Mouse (Mus musculus) adrenal gland, postnatal 25 days (tissue): Measurements from ENCODE around the gene 4930438A08Rik. TPM values are rescaled to one million over a fixed set of nuclear protein-coding genes. Genes with fewer than 3 reads are reported as not detected.
A peak's percentile ranks its signal among the peaks of the same experiment; 100 is the strongest.
"Not testable (repeated sequence)": the region's sequence is repeated elsewhere in the genome, so short reads cannot be mapped to it uniquely, and the experiment has no call there.

Source experiments
- DNase-seq: peaks from one replicate; pipeline ENCODE4 v3.0.0; 2021; ENCODE audit warnings: mixed read lengths
- total RNA-seq: library from RNA; stranded (reverse); gene quantifications from 2 replicates; pipeline ENCODE4 v1.2.3, GENCODE M21; 2021

The 4930438A08Rik gene
- total RNA-seq, 1 experiment from 2014 or later, result not detected

DNA sequence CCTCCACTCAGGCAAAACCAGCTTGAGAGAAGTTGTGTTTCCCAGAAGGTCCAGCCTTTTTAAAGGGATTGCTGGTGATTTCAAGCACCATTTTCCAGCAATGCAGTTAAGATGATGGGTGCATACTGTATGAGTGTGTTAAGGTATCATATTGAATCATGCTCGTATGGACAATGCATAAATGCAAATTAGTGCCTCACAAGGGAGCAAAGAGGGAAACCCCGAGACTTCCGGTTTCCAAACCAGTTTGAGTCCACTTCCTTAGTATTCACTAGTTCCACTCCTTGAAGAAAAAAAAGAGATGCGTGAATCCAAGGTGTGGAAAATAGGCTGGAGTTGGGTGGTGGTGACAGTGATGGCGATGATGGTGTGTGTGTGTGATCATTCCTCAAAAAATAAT is 7.9 kb downstream of the 4930438A08Rik start:
- DNase-seq, result no peak

DNA sequence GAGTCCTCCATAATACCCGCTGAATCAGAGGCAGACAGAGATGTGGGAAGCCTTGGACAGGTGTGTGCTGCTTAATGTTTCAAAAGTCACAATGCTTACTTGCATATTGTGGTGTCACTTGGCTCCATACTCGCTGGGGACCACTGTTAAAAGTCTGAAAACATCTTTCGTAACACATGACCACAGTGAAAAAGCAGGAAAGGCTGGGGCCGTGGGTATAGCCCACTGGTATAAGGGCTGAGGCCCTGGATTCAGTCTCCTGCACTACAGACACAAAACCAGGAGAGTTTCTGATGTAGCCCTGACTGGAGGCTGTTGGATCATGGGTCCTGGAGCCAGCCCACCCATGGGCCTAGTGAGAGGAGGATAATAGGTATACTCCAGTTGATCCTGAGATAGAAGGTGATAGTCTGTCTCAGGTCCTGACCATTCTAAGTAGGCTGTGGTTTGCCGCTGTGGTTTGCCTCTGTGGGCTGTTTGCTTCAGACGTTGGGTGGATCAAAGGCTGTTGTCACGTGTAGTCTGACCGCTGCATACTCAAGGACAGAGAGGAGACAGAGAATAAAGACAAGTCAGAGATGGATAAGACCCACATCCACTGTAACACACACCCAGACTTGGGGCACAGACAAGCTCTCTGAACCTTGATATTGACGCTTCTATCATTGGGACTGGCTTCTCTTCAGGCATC is 15.5 kb downstream of the 4930438A08Rik start:
- DNase-seq, result no peak

DNA sequence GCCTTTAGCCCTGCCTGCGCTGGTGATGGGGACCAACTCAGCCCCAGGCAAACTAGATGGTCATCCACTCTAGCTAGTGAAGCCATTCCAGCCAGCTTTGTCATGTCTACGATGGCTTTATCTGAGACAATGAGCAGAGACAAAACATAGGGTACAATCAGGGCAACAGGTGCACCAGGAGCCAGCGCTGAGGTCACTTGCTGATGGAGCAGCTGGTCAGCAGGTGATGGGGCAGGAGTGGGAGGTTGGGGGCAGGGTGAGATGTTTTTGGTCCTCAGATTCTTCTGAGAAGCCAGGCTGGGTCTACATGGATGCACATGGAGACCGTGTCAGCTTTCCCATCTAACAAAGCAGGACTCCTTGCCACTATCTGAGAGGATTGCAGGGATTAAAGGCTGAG is 16.2 kb downstream of the 4930438A08Rik start:
- DNase-seq, result no peak

DNA sequence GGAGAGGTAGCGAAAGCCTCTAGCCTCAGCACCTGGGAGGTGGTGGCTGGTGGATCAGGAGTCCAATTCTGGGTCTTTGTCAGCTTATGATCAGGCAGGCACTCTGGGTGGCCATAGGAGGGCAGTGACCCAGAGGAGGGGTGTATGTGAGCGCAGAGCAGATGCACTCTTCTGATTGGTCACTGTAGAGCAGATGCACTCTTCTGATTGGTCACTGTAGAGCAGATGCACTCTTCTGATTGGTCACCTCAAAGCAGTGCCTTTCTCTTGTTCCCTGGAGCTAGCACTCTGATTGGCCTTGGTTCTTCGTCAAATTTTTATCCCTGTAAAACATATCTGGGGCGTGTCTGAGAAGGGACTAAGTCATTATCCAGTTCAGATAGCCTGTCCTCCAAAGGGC is 18.2 kb downstream of the 4930438A08Rik start:
- DNase-seq, result no peak

DNA sequence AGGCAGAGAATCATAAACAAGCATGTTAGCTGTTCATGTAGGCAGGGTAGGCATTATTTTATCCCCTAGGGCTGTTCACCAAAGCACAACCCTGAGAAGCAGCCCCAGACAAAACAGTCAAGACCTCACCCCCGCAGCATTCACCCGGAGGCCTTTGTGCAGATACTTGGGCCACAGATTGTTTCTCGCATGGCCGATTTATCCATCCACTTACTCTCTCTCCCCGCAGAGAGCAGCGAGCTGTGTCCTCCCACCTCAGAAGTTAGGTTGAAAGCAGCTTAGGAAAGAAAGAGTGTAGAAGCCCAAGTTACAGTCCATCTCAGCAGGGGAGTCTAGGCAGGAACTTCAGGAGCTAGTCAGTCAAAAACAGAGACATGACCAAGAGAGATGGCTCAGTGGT is 22.8 kb downstream of the 4930438A08Rik start:
- DNase-seq, result no peak

DNA sequence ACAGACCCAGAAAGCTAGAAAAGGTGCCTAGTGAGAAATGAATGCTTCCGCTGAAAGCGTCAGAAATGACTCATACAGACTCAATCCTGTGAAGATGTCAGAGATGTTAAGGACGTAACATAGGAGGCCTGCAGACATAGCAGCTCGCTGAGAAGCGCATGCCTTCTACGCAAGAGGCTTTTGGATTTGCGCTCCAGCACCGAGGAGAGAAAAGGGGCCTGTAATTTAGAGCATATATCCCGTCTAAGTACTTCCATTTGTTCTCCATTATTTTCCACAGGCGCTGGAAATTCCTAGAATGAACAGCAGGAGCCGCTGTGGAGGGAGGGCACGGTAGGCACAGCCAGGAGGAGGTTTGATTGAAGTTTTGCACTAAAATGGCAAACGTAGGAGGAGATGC is 26.5 kb downstream of the 4930438A08Rik start:
- peak; percentile 74 for DNase-seq

DNA sequence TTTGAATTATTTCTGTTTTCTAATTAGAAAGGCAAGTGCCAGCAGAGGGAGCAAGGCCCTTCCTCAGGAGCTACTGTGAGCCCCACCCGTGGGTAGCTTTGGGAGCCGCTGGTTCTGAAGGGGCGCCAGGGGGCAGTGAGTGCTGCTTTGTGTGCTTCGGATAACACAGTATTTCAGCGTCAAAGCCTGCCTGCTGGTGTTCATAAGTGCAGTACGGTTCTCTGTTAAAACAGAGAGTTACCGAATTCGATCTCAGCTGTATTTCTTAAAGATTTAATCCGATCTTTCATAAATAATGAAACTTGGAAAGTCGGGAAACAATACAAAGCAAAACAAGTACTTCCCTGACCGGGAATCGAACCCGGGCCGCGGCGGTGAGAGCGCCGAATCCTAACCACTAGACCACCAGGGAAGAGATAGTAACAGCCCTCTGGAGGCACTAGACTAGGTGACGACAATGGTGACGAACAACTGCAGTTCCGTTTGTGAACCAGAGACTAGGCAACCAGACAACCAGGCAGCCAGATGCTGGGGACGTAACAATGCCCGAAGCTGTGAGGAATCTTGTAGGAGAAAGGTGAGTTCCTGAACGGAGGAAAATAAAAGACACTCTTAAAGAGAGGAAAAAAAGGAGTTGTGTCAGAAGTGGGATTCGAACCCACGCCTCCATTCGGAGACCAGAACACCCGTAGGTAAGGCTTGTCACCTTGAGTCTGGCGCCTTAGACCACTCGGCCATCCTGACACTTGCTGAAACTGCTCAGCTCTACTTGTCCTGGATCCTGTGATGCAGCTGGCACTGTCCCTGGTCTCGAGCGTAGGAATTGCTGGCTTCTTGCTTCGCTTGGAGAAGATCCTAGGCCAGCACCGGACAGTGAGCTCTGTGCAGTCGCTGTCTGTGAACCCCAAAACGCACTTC is 27.5 kb downstream of the 4930438A08Rik start:
- DNase-seq, result peak; percentile 93

DNA sequence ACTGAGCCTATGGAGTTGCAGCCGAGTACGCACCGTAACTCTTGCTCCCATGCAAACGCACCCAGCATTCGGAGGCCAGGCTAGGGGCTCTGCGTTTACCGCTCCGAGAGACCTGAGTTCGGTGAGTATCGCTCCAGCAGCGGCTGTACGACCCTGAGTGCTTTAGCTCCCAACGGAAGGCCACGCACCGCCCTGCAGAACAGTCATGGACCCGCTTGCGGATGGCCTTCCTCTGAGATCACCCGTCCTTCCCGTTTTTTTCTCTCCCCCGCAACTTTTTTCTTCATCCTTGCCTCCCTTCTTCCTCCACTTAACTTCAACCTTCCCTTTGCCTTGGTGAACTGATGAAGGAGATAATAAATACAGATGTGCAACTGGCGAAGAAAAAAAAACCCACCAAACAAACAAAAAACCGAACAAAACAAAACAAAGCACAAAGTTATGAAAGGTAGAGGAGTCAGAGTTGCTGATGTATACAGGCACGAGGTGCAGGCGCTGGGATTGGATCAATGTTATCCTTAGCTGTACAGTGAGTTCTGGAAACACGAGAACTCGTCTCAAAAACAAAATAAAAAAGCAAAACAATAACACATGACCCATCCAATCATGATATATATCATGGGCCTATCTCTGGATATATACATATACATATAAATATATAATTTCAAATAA is 28.3 kb downstream of the 4930438A08Rik start:
- no peak for DNase-seq

DNA sequence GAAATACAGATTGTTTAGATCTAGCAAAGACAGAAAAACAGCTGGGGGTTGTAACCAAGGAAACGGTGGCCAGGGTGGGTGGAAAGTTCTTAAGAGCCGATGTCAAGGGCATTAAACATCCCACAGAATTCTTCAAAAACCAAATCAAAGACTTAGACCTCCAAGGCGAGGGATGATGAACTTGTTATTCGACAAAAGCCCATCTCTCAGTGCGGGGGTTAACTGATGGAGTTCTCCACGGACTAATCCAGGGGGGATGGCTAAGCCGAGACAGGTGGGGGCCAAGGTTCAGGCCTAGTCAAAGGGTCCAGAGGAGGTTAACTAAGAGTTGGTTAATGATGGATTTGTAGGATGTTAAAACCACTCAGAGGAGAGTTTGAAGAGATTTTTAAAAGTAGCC is 29.0 kb downstream of the 4930438A08Rik start:
- no peak for DNase-seq

DNA sequence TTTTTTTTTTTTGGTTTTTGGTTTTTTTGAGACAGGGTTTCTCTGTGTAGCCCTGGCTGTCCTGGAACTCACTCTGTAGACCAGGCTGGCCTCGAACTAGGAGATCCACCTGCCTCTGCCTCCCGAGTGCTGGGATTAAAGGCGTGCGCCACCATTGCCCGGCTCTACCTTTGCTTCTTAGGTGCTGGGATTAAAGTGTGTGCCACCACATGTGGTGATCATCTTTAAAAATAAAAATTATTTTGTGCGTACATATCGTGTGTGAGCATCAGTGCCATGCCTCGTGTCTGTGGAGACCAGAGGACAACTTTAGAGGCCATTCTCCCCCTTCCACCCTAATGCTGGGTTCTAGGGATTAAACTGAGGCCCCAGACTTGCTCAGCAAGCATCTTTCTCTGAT is 30.7 kb downstream of the 4930438A08Rik start:
- DNase-seq, result not testable (repeated sequence)

DNA sequence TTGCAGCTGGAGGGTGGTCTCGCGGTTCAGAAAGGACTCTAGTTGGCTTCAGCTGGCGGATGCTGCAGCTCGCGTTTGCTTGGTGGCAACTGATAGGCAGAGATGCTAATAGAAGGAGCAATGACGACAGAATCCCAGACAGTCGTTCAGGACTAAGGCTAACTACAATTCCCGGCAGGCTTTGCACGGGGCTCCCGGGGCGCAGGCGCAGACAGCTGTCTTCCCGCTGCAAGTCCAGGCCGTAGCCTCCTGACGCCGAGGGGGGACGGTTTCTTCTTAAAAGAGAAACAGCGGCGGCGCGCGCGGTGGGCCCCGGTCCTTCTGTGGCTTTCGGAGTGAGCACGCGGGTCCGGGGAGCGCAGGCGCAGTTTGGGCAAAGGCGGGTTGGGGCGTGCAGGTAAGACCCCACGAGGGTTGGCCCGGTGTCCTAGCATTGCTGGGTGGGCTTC is 32.3 kb downstream of the 4930438A08Rik start, which contains the start of gene Zfp692:
Gene Zfp692 (plus strand): TSS at position 210 of the 449 bp plus-strand sequence.
- peak; percentile 95 for DNase-seq

DNA sequence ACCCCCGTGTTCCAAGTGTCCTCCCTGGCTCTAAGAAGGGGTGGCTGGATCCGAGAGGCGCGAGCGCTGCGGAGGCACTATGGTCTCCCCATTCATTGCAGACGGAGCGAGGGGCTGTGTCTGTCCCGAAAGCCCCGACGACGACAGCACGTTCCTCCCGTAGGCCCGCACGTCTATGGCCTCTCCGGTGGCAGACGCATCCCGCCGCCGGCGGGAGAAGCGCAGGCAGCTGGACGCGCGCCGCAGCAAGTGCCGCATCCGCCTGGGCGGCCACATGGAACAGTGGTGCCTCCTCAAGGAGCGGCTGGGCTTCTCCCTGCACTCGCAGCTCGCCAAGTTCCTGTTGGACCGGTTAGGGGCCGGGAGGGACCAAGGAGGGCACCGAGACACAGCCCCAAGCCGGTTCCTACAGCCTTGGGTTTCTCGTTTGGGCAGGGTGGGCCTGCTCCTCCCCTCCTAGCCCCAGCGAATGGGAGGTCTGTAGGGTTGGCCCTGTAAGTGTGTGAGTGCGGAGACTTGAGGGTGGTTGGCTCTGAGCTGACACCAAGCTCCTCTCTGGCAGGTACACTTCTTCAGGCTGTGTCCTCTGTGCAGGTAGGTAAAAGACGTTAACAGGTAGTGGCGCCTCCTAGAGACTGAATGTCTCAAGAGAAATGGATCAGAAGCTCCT is 32.9 kb downstream of the 4930438A08Rik start:
- DNase-seq, result peak; percentile 59

DNA sequence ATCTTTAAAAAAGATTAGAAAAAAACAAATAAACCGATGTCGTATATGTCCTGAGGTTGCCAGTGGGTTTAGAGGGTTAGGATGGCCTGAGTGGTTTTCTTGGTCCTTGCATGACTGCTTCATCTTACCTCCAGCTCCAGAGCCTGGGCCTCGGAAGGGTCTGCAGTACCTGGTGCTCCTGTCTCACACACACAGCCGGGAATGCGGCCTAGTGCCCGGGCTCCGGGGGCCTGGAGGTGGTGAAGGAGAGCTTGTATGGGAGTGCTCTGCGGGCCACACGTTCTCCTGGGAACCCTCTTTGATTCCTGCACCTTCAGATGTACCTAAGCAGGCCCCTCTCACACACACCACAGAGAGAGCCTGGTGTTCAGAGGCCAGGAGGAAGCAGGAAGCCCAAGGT is 34.1 kb downstream of the 4930438A08Rik start:
- no peak for DNase-seq

DNA sequence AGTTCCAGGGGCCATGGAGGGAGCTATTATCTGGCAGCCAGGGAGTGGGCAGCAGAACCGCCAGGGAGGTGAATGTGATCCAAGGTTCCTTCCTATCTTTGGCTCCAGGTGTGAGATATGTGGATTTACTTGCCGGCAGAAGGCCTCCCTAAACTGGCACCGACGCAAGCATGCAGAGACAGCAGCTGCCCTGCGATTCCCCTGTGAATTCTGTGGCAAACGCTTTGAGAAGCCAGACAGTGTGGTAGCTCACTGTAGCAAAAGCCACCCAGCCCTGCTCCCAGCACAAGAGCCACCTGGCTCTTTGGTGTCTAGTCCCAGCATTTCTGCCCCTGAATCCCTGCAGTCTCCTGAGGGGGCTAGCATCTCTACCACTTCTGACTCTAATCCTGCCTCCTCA is 39.5 kb downstream of the 4930438A08Rik start:
- no peak for DNase-seq

DNA sequence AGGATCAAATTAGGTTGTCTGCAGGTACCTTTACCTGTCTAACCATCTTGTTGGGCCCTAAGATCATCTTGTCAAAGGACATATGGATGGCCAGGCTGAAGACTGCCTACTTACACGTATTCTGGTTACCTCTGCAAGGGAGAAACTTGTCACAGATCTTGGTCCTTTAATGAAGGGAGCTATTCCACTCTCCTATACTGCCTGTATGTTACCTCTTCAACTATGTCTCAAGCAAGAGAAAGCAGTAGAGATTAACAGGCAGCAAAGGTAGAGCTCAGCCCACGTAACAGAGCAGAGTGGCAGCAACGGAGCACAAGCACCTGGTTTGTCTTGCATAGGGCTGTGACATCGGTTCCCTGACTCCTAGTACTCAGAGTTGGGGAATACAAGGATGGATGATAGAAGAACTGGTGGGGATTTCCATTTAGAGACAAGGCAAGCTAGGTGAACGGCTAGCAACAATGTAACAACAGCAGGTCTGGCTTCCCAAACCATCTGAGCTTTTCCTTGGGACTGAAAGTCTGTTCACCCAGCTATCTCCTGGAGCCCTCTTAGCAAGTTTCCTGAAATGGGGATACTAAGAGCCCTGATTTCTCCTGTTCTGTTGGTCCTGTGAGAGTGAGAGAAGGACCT is 41.1 kb downstream of the 4930438A08Rik start:
- DNase-seq, result no peak

DNA sequence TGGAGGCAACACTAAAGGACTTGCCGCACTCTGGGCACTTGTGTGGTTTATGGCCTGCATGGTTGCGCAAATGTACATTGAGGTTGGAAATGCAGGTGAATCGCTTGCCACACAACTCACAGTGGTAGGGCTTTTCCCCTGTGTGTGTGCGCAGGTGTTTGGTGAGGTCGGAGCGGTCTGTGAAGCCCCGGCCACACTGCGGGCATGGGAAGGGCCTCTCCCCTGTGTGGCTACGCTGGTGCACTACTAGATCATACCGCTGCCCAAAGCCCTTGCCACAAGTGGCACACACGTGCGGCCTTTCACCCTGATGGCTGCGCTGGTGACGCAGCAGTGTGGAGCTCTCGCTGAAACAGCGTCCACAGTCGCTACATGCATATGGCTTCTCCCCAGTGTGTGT is 41.7 kb downstream of the 4930438A08Rik start:
- no peak for DNase-seq

DNA sequence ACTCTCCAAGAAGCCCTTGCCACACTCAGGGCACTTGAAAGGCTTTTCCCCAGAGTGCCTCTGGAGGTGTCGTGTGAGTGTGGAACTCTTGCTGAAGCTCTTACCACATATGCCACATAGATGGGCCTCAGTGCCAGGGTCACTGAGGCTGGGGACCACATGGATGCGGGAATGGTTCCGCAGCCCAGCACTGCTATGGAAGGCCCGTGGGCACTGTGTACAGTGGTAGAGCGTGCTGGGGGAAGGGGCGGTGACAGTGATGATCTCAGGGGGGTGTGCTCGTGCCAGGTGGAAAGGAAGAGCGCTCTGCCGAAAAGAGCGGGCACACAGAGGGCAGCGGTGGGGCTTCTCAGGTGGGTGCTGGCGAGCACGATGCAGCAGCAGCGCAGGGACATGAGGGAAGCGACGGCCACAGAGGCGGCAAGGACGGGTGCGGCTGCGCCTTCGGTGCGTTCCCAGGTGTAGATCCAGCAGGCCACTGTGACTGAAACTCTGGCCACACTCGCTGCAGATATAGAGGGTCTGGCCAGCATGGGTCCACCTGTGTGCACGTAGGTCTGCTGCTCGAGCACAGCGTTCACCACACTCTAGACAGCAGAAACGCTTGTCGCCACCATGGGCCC is 42.3 kb downstream of the 4930438A08Rik start:
- no peak for DNase-seq

DNA sequence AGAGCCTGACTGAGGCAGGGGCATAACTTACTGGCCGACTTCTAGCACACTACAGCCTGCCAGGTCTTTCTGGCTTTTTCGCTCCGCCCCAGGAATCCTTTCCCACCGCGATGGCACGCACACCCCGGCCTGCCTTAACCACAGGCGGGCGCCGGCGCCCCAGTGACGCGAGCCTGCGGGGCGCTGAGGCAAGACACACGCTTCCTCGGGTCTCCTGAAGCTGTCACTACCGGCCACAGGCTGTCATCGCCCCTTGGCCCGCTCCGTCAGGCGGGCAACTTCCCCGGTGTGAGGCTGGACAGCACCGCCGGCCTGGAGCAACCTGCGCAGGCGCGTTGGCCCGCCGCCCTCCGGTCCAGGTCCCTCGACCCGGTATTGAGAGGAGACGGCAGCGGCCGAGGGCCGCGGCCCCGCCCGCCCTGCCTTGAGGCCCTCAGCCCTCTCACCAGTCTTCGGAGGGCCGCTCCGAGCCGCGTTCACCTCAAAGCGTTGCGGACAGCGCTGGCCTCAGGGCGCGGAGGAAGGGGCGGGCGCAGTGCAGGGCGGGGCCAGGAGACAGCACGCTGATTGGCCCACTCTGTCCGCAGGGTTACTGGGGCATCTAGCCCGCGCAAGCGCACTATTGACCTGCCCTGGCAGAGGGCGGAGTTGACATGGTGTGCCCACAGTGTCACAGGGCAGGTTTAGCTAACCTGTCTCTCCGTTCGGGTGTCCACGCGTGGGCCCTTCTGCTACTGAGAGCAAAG is 48.4 kb downstream of the 4930438A08Rik start:
- DNase-seq, result peak; percentile 98

DNA sequence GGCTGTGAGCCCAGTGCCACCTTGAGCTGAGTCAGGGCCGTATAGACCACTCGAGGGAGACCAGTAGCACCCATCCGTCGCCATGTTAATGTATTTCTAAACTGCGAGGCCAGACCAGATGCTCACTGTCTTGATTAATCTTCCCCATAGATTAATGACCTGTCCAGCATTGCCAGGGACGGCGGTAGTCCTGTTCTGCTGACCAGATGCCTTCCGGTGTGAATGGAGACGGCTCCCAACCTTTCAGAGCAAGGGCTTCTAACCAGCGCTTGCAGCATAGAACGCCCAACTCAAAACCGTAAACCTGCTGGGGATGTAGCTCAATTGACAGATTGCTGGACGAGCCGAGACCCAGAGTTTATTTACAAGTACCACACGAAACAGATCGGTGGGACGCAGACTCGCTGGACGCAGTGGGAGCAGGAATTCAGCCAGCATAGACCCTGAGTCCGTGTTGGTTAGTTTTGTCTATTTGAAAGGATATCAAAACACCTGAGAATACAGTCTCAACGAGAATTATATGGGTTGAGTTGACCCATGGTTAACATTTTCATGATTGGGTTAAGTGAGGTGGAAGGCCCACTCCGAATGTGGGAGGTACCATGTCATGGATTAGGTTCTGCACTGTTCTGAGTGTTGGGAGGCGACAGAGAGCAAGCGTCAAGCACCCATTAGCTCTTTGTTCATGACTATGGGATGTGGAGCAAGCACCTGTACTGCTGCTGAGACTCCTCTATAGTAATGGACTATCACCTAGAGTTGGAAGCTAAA is 49.2 kb downstream of the 4930438A08Rik start:
- no peak for DNase-seq
